Mouse (Mus musculus): ENCODE measurements at regions not wholly inside any gene's neighbourhood (a gene's known extent, or its start where the extent isn't known, plus 50 kb on each side); places are given as distances from the start of the nearest gene placed in this dataset.

DNA sequence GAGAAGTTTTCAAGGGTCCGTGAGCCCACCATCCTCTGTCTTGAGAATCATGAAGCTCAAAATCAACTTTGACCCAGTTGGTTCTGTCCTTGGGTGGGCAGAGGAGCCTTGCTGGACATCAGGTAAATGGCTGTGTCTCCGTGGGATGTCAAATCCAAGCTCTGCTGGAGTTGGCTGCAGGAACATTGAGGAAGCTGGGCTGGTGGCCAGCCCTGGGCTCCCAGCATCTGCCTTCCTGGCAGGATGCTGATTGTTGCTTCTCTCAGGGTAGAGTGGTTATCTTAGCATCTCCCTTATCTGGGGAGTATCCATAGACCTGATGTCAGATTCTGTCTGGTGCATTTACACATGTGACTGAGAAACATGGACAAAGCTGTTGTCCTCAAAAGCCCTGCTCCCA, 353.3 kb downstream of the Ajap1 start:
- Histone ChIP-seq H3K9ac (ENCODE audit: control insufficient read depth, low read depth, low read length, poor library complexity, severe bottlenecking) (no peak overlapping the region), H3K27ac (ENCODE audit: control insufficient read depth, low read depth, low read length) (no peak overlapping the region), H3K27me3 (ENCODE audit: control insufficient read depth in 1 of 2, insufficient read depth in 2 of 2, low read length in 2 of 2) (no peaks in the 10 kb centered on the region), H3K4me3 (ENCODE audit: control insufficient read depth in 1 of 2, insufficient read depth in 1 of 2, low read depth in 2 of 2, low read length in 2 of 2) (no peak overlapping the region), H3K9me3 (replicated peaks; ENCODE audit: insufficient read depth, low read length) (no peaks in the 10 kb centered on the region), H3K79me2 (ENCODE audit: control insufficient read depth, insufficient read depth, low read length, poor library complexity) (no peaks in the 10 kb centered on the region), H3K4me1 (ENCODE audit: control insufficient read depth in 1 of 2, insufficient read depth in 2 of 2, low read length in 2 of 2) (no peaks in the 10 kb centered on the region), H3K36me3 (ENCODE audit: control insufficient read depth in 1 of 2, insufficient read depth in 2 of 2, low read length in 2 of 2) (no peaks in the 10 kb centered on the region)
- TF ChIP-seq CHD2 (IDR thresholded peaks at IDR 0.05; ENCODE audit: low read length) (no peak), HCFC1 (IDR thresholded peaks at IDR 0.05; ENCODE audit: low read depth, low read length) (no peak), TBP (IDR thresholded peaks at IDR 0.05; ENCODE audit: low read depth, low read length) (no peak), JUND (IDR thresholded peaks at IDR 0.05; ENCODE audit: low read depth, low read length) (no peak), MAX (IDR thresholded peaks at IDR 0.05; ENCODE audit: low read length) (no peak), GATA1 (IDR thresholded peaks at IDR 0.05; ENCODE audit: low read depth, low read length) (no peak), ZKSCAN1 (IDR thresholded peaks at IDR 0.05; ENCODE audit: low read depth, low read length) (no peak)
- DNase-seq (ENCODE audit: low read depth, low spot score): no peak

- no peaks in the 10 kb centered on the region for H3K27me3 ChIP-seq (ENCODE audit: control insufficient read depth in 1 of 2, insufficient read depth in 2 of 2, low read length in 2 of 2)
- no peak for DNase-seq (ENCODE audit: low read depth, low spot score)
Measured at GRCm38 (mm10) chr4:153128162-153128561, 354.4 kb downstream of the Ajap1 start.

DNA sequence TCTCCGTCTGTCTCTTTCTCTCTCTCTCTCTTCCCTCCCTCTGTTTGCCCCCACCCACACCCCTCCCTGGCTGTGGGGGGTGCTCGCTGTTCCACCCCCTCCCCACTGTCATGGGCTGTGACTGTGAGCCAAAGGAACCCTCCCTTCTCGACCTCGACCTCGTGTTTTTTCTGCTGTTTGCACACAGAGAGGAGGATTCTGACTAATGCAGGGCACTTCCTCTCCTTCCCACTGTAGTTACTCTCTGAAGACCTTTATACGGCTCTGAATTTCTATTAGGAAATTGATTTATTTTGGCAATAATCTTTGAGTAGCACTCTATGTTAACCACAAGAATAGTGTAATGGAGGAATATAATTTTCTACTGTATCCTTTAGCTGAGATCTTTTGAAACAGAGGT, 362.1 kb downstream of the Ajap1 start:
- Histone ChIP-seq H3K9me3 (replicated peaks; ENCODE audit: insufficient read depth, low read length) (no peaks in the 10 kb centered on the region), H3K27ac (ENCODE audit: control insufficient read depth, low read depth, low read length) (no peak overlapping the region), H3K36me3 (ENCODE audit: control insufficient read depth in 1 of 2, insufficient read depth in 2 of 2, low read length in 2 of 2) (no peaks in the 10 kb centered on the region), H3K27me3 (ENCODE audit: control insufficient read depth in 1 of 2, insufficient read depth in 2 of 2, low read length in 2 of 2) (no peaks in the 10 kb centered on the region), H3K79me2 (ENCODE audit: control insufficient read depth, insufficient read depth, low read length, poor library complexity) (no peaks in the 10 kb centered on the region), H3K4me1 (ENCODE audit: control insufficient read depth in 1 of 2, insufficient read depth in 2 of 2, low read length in 2 of 2) (no peaks in the 10 kb centered on the region), H3K9ac (ENCODE audit: control insufficient read depth, low read depth, low read length, poor library complexity, severe bottlenecking) (no peak overlapping the region), H3K4me3 (ENCODE audit: control insufficient read depth in 1 of 2, insufficient read depth in 1 of 2, low read depth in 2 of 2, low read length in 2 of 2) (no peak overlapping the region)
- no peak for DNase-seq (ENCODE audit: low read depth, low spot score)
- TF ChIP-seq TCF12 (IDR thresholded peaks at IDR 0.05; ENCODE audit: low read depth, low read length): no peak
- TF ChIP-seq USF1 (IDR thresholded peaks at IDR 0.05; ENCODE audit: low read depth, low read length): no peak
- no peak for TF ChIP-seq MAZ (IDR thresholded peaks at IDR 0.05; ENCODE audit: low read depth, low read length)
- no peak for TF ChIP-seq MYB (IDR thresholded peaks at IDR 0.05; ENCODE audit: low read depth, low read length)
- no peak for TF ChIP-seq POLR2AphosphoS5 (IDR thresholded peaks at IDR 0.05; ENCODE audit: borderline replicate concordance, low read depth, low read length)
- TF ChIP-seq MAX (IDR thresholded peaks at IDR 0.05; ENCODE audit: low read length): no peak
- TF ChIP-seq MXI1 (IDR thresholded peaks at IDR 0.05; ENCODE audit: low read depth, low read length): no peak
- no peak for TF ChIP-seq MAFK (IDR thresholded peaks at IDR 0.05; ENCODE audit: borderline replicate concordance, low read depth, low read length)
- TF ChIP-seq ZC3H11A (IDR thresholded peaks at IDR 0.05; ENCODE audit: low read depth, low read length): no peak
- TF ChIP-seq ZKSCAN1 (IDR thresholded peaks at IDR 0.05; ENCODE audit: low read depth, low read length): no peak
- TF ChIP-seq E2F4 (IDR thresholded peaks at IDR 0.05; ENCODE audit: borderline replicate concordance, low read depth, low read length): no peak
- no peak for TF ChIP-seq TBP (IDR thresholded peaks at IDR 0.05; ENCODE audit: low read depth, low read length)
- TF ChIP-seq ZNF384 (IDR thresholded peaks at IDR 0.05; ENCODE audit: low read depth, low read length): no peak

More at GRCm38 (mm10) chr4:153128162-153128561, 354.4 kb downstream of the Ajap1 start:
- Histone ChIP-seq H3K9ac (ENCODE audit: control insufficient read depth, low read depth, low read length, poor library complexity, severe bottlenecking) (no peak overlapping the region), H3K4me3 (ENCODE audit: control insufficient read depth in 1 of 2, insufficient read depth in 1 of 2, low read depth in 2 of 2, low read length in 2 of 2) (no peak overlapping the region), H3K79me2 (ENCODE audit: control insufficient read depth, insufficient read depth, low read length, poor library complexity) (no peaks in the 10 kb centered on the region), H3K9me3 (replicated peaks; ENCODE audit: insufficient read depth, low read length) (no peaks in the 10 kb centered on the region), H3K27ac (ENCODE audit: control insufficient read depth, low read depth, low read length) (no peak overlapping the region), H3K4me1 (ENCODE audit: control insufficient read depth in 1 of 2, insufficient read depth in 2 of 2, low read length in 2 of 2) (no peaks in the 10 kb centered on the region), H3K36me3 (ENCODE audit: control insufficient read depth in 1 of 2, insufficient read depth in 2 of 2, low read length in 2 of 2) (no peaks in the 10 kb centered on the region)
- TF ChIP-seq NRF1 (IDR thresholded peaks at IDR 0.05; ENCODE audit: insufficient read depth, low read depth, low read length, poor library complexity, severe bottlenecking) (no peak), JUND (IDR thresholded peaks at IDR 0.05; ENCODE audit: low read depth, low read length) (no peak), CHD2 (IDR thresholded peaks at IDR 0.05; ENCODE audit: low read length) (no peak), MEF2A (IDR thresholded peaks at IDR 0.05; ENCODE audit: extremely low read depth, insufficient replicate concordance, low read depth, low read length, poor library complexity, severe bottlenecking) (no peak), GABPA (IDR thresholded peaks at IDR 0.05; ENCODE audit: low read depth, low read length) (no peak), UBTF (IDR thresholded peaks at IDR 0.05; ENCODE audit: borderline replicate concordance, insufficient read depth, low read depth, low read length) (no peak), GATA1 (IDR thresholded peaks at IDR 0.05; ENCODE audit: low read depth, low read length) (no peak), KAT2A (conservative IDR thresholded peaks at IDR 0.05; ENCODE audit: low read depth, low read length) (no peak), TCF12 (IDR thresholded peaks at IDR 0.05; ENCODE audit: low read depth, low read length) (no peak), POLR2AphosphoS5 (IDR thresholded peaks at IDR 0.05; ENCODE audit: borderline replicate concordance, low read depth, low read length) (no peak)
